Mouse (Mus musculus) ES-Bruce4 (cell line): Measurements from ENCODE around the gene Jdp2. TPM values are rescaled to one million over a fixed set of nuclear protein-coding genes. Genes with fewer than 3 reads are reported as not detected.

ENCODE experiments used
- H3K27ac ChIP-seq: 2 replicates; pipeline ENCODE4 v1.5.1; 2012; ENCODE audit warnings: low read length, inconsistent platforms; ENCODE audit not compliant: insufficient read depth
- H3K27me3 ChIP-seq: 2 replicates; pipeline ENCODE4 v1.6.1; 2012; ENCODE audit warnings: mild to moderate bottlenecking, low read length, inconsistent platforms; ENCODE audit not compliant: control insufficient read depth, poor library complexity, insufficient read depth, severe bottlenecking
- H3K36me3 ChIP-seq: 2 replicates; pipeline ENCODE4 v1.6.1; 2012; ENCODE audit warnings: inconsistent platforms, mild to moderate bottlenecking, low read length, moderate library complexity; ENCODE audit not compliant: control insufficient read depth, poor library complexity, insufficient read depth, severe bottlenecking
- H3K4me1 ChIP-seq: one replicate; pipeline ENCODE4 v1.8.1; 2011; ENCODE audit warnings: low read length; ENCODE audit not compliant: control insufficient read depth, insufficient read depth
- H3K4me3 ChIP-seq: 2 replicates; pipeline ENCODE4 v1.5.1; 2011; ENCODE audit warnings: low read depth, mild to moderate bottlenecking, low read length
- H3K9ac ChIP-seq: 2 replicates; pipeline ENCODE4 v1.6.1; 2012; ENCODE audit warnings: low read depth, mild to moderate bottlenecking, inconsistent platforms; ENCODE audit not compliant: poor library complexity, severe bottlenecking
- H3K9me3 ChIP-seq: replicated peaks from 2 replicates; pipeline ENCODE4 v1.6.1; 2012; ENCODE audit warnings: mild to moderate bottlenecking, low read length, inconsistent platforms; ENCODE audit not compliant: control insufficient read depth, poor library complexity, insufficient read depth, severe bottlenecking
- CTCF ChIP-seq: IDR thresholded peaks from one replicate; pipeline ENCODE4 v1.8.1; 2011; ENCODE audit warnings: low read depth, low read length
- EP300 ChIP-seq: IDR thresholded peaks from 2 replicates; pipeline ENCODE4 v1.6.1; 2011; ENCODE audit warnings: low read depth, low read length; ENCODE audit not compliant: insufficient read depth
- POLR2A ChIP-seq: IDR thresholded peaks from one replicate; pipeline ENCODE4 v1.8.1; 2011; ENCODE audit warnings: low read length; ENCODE audit not compliant: insufficient read depth
- polyA plus RNA-seq: library from polyadenylated mRNA; stranded (reverse); fragments of >200 nt; gene quantifications from 2 replicates; pipeline ENCODE4 v1.2.4, GENCODE M21; 2011; ENCODE audit warnings: low read depth; ENCODE audit not compliant: missing spikeins, insufficient read depth, insufficient read length

Gene Jdp2
- polyA plus RNA-seq, 1 experiment = 14.0 TPM

GRCm38 (mm10) chr12:85637932-85638331 is 39.1 kb downstream of the Jdp2 start:
- Histone ChIP-seq H3K9ac (no peak overlapping the region), H3K9me3 (no peaks in the 10 kb centered on the region), H3K27ac (no peak overlapping the region), H3K4me3 (no peak overlapping the region), H3K36me3 (no peaks in the 10 kb centered on the region), H3K27me3 (no peaks in the 10 kb centered on the region), H3K4me1 (no peaks in the 10 kb centered on the region)
- TF ChIP-seq POLR2A = no peak
- no peak for TF ChIP-seq EP300
- TF ChIP-seq CTCF = no peak

- Histone ChIP-seq H3K4me1 (peaks cover under 1% of the 10 kb centered on the region), H3K9ac (no peak overlapping the region), H3K9me3 (no peaks in the 10 kb centered on the region), H3K4me3 (peak overlapping the region; percentile 14; the same call in 1 of the 2 replicates), H3K27me3 (no peaks in the 10 kb centered on the region), H3K36me3 (no peaks in the 10 kb centered on the region), H3K27ac (no peak overlapping the region)
- 0 out of 2 replicates have a peak, but pooled peaks have one; percentile 17 for TF ChIP-seq EP300
- no peak for TF ChIP-seq CTCF
- no peak for TF ChIP-seq POLR2A
Measured at GRCm38 (mm10) chr12:85638541-85639325, 39.9 kb downstream of the Jdp2 start.

- Histone ChIP-seq H3K9me3 (no peaks in the 10 kb centered on the region), H3K9ac (no peak overlapping the region), H3K27ac (no peak overlapping the region), H3K36me3 (no peaks in the 10 kb centered on the region), H3K4me1 (peaks cover 5% of the 10 kb centered on the region), H3K4me3 (no peak overlapping the region), H3K27me3 (no peaks in the 10 kb centered on the region)
- TF ChIP-seq CTCF (no peak), EP300 (no peak), POLR2A (no peak)
Measured at GRCm38 (mm10) chr12:85639326-85640008, 40.6 kb downstream of the Jdp2 start.

- Histone ChIP-seq H3K27me3 (no peaks in the 10 kb centered on the region), H3K27ac (no peak overlapping the region), H3K9ac (no peak overlapping the region), H3K9me3 (no peaks in the 10 kb centered on the region), H3K36me3 (no peaks in the 10 kb centered on the region), H3K4me1 (peaks cover 5% of the 10 kb centered on the region), H3K4me3 (no peak overlapping the region)
- TF ChIP-seq POLR2A (no peak), CTCF (no peak), EP300 (no peak)
Measured at GRCm38 (mm10) chr12:85640852-85641563, 42.2 kb downstream of the Jdp2 start.

- H3K4me3 ChIP-seq = no peak overlapping the region
- TF ChIP-seq EP300 = no peak
- TF ChIP-seq POLR2A = no peak
- no peak for TF ChIP-seq CTCF
- H3K27ac ChIP-seq = no peak overlapping the region
- peaks cover 5% of the 10 kb centered on the region for H3K4me1 ChIP-seq
- no peaks in the 10 kb centered on the region for H3K27me3 ChIP-seq
- H3K9me3 ChIP-seq = no peaks in the 10 kb centered on the region
- no peaks in the 10 kb centered on the region for H3K36me3 ChIP-seq
- no peak overlapping the region for H3K9ac ChIP-seq
Measured at GRCm38 (mm10) chr12:85641564-85641931, 42.7 kb downstream of the Jdp2 start.
